In genomic region chr9:70452371-70452770, GRCm38 (mm10) we compare ENCODE assay signal across 27 mouse cellular contexts.
"Had no signal": no experiment of that assay in that cellular context is flagged by ENCODE, and none has a peak within 500 bp of the region (broad histone marks: within the 10 kb centered on the region; RNA-seq: fewer than 3 reads in every experiment).

No protein-coding gene starts in this region.

- DNase-seq: cerebellum, adult 9-10 months; cerebellum, adult 9-11 months; cerebellum, postnatal 10 days; cerebellum, postnatal 14 days; cerebellum, postnatal 25 days; cerebellum, postnatal 36 days; embryo, embryonic 11 days; forebrain, postnatal 0 days; gastrocnemius, postnatal 10 days; gastrocnemius, postnatal 14 days; gastrocnemius, postnatal 25 days; gastrocnemius, postnatal 36 days; heart, adult 11 months; heart, adult 18-20 months; heart, adult 2 months had no signal

- H3K4me3 ChIP-seq: embryonic facial prominence, embryonic 10.5 days; embryonic facial prominence, embryonic 12.5 days; embryonic facial prominence, embryonic 13.5 days; embryonic facial prominence, embryonic 15.5 days; erythroblast, embryonic 14.5 days; forebrain, embryonic 10.5 days; forebrain, embryonic 12.5 days; forebrain, embryonic 13.5 days; forebrain, embryonic 15.5 days; heart, adult 2 months; heart, embryonic 10.5 days had no signal

- H3K27me3 ChIP-seq: embryonic facial prominence, embryonic 12.5 days; embryonic facial prominence, embryonic 13.5 days; embryonic facial prominence, embryonic 15.5 days; forebrain, embryonic 12.5 days; forebrain, embryonic 13.5 days; forebrain, embryonic 15.5 days had no signal

- H3K4me1 ChIP-seq: embryonic facial prominence, embryonic 10.5 days; embryonic facial prominence, embryonic 12.5 days; embryonic facial prominence, embryonic 13.5 days; embryonic facial prominence, embryonic 15.5 days; forebrain, embryonic 10.5 days; forebrain, embryonic 12.5 days; forebrain, embryonic 13.5 days; forebrain, embryonic 15.5 days; heart, embryonic 10.5 days had no signal

- H3K9ac ChIP-seq: embryonic facial prominence, embryonic 12.5 days; embryonic facial prominence, embryonic 13.5 days; embryonic facial prominence, embryonic 15.5 days; forebrain, embryonic 12.5 days; forebrain, embryonic 13.5 days; forebrain, embryonic 15.5 days; forebrain, postnatal 0 days had no signal

- H3K9me3 ChIP-seq: embryonic facial prominence, embryonic 10.5 days; embryonic facial prominence, embryonic 12.5 days; embryonic facial prominence, embryonic 13.5 days; embryonic facial prominence, embryonic 15.5 days; forebrain, embryonic 10.5 days; forebrain, embryonic 12.5 days; forebrain, embryonic 13.5 days; forebrain, embryonic 15.5 days; heart, embryonic 10.5 days had no signal

- H3K27ac ChIP-seq: embryonic facial prominence, embryonic 10.5 days; embryonic facial prominence, embryonic 12.5 days; embryonic facial prominence, embryonic 13.5 days; embryonic facial prominence, embryonic 15.5 days; forebrain, embryonic 10.5 days; forebrain, embryonic 12.5 days; forebrain, embryonic 13.5 days; forebrain, embryonic 15.5 days; heart, adult 2 months; heart, embryonic 10.5 days had no signal

- ATAC-seq: forebrain, embryonic 13.5 days; forebrain, embryonic 14.5 days; forebrain, embryonic 15.5 days; forebrain, embryonic 16.5 days; forebrain, postnatal 0 days had no signal
